Mouse (Mus musculus) gastrocnemius, postnatal 36 days (tissue): ENCODE measurements at regions not wholly inside any gene's neighbourhood (a gene's known extent, or its start where the extent isn't known, plus 50 kb on each side); places are given as distances from the start of the nearest gene placed in this dataset.

Experiments
- DNase-seq, 2 experiments: peaks; one replicate each; pipeline ENCODE4 v3.0.0; 2022
- intact Hi-C: fragments of 180-260 bp; cut with DNase I; formaldehyde crosslinking; loops from one replicate; pipeline ENCODE4 v1.15.1; 2025

- intact Hi-C loops, result no loop called here
- no peak for DNase-seq
Measured at GRCm38 (mm10) chr7:66593619-66594018, 95.8 kb downstream of the Asb7 start.

- DNase-seq, result no peak
- intact Hi-C loops, result no loop called here
Measured at GRCm38 (mm10) chr7:66591594-66592290, 97.7 kb downstream of the Asb7 start.

- intact Hi-C loops, result no loop called here
- DNase-seq, result no peak
Measured at GRCm38 (mm10) chr7:66586511-66586910, 102.9 kb downstream of the Asb7 start.

- intact Hi-C loops, result no loop called here
- no peak for DNase-seq
Measured at GRCm38 (mm10) chr7:66580687-66581151, 108.7 kb downstream of the Asb7 start.

GRCm38 (mm10) chr7:66576261-66576660 lies 113.1 kb downstream of the Asb7 start:
- intact Hi-C loops, result no loop called here
- DNase-seq, result no peak

GRCm38 (mm10) chr7:66571451-66571850 lies 117.9 kb downstream of the Asb7 start:
- intact Hi-C loops, result no loop called here
- DNase-seq, result no peak

GRCm38 (mm10) chr7:66547694-66548093 lies 120.4 kb upstream of the Aldh1a3 start:
- no peak for DNase-seq
- intact Hi-C loops, result no loop called here

- DNase-seq, result no peak
- intact Hi-C loops, result no loop called here
Measured at GRCm38 (mm10) chr7:66545184-66545583, 117.9 kb upstream of the Aldh1a3 start.

GRCm38 (mm10) chr7:66544352-66545053 lies 117.2 kb upstream of the Aldh1a3 start:
- intact Hi-C loops, result no loop called here
- DNase-seq, result no peak

- DNase-seq, result no peak
- intact Hi-C loops, result no loop called here
Measured at GRCm38 (mm10) chr7:66532596-66532995, 105.3 kb upstream of the Aldh1a3 start.

- no peak for DNase-seq
- intact Hi-C loops, result no loop called here
Measured at GRCm38 (mm10) chr7:66532048-66532447, 104.7 kb upstream of the Aldh1a3 start.

GRCm38 (mm10) chr7:66531111-66531510 lies 103.8 kb upstream of the Aldh1a3 start:
- DNase-seq, result no peak
- intact Hi-C loops, result no loop called here

- intact Hi-C loops, result no loop called here
- DNase-seq, result peak; percentile 58 to 61
Measured at GRCm38 (mm10) chr7:66528881-66529280, 101.6 kb upstream of the Aldh1a3 start.

GRCm38 (mm10) chr7:66523959-66524358 lies 96.6 kb upstream of the Aldh1a3 start:
- intact Hi-C loops, result no loop called here
- no peak for DNase-seq

GRCm38 (mm10) chr7:66521522-66521921 lies 94.2 kb upstream of the Aldh1a3 start:
- intact Hi-C loops, result no loop called here
- no peak for DNase-seq

- intact Hi-C loops, result no loop called here
- no peak for DNase-seq
Measured at GRCm38 (mm10) chr7:66516143-66516542, 88.8 kb upstream of the Aldh1a3 start.

- intact Hi-C loops, result no loop called here
- no peak for DNase-seq
Measured at GRCm38 (mm10) chr7:66513411-66513810, 86.1 kb upstream of the Aldh1a3 start.

- no peak for DNase-seq
- intact Hi-C loops, result no loop called here
Measured at GRCm38 (mm10) chr7:66505734-66506133, 78.4 kb upstream of the Aldh1a3 start.

- intact Hi-C loops, result no loop called here
- DNase-seq, result no peak
Measured at GRCm38 (mm10) chr7:66504519-66504918, 77.2 kb upstream of the Aldh1a3 start.

GRCm38 (mm10) chr7:66501425-66501824 lies 74.1 kb upstream of the Aldh1a3 start:
- no peak for DNase-seq
- intact Hi-C loops, result no loop called here

GRCm38 (mm10) chr7:66497480-66497879 lies 70.2 kb upstream of the Aldh1a3 start:
- intact Hi-C loops, result no loop called here
- DNase-seq, result no peak

- intact Hi-C loops, result no loop called here
- no peak for DNase-seq
Measured at GRCm38 (mm10) chr7:66493216-66493885, 66.0 kb upstream of the Aldh1a3 start.
